Mouse (Mus musculus): ENCODE measurements at regions not wholly inside any gene's neighbourhood (a gene's known extent, or its start where the extent isn't known, plus 50 kb on each side); places are given as distances from the start of the nearest gene placed in this dataset.

DNA sequence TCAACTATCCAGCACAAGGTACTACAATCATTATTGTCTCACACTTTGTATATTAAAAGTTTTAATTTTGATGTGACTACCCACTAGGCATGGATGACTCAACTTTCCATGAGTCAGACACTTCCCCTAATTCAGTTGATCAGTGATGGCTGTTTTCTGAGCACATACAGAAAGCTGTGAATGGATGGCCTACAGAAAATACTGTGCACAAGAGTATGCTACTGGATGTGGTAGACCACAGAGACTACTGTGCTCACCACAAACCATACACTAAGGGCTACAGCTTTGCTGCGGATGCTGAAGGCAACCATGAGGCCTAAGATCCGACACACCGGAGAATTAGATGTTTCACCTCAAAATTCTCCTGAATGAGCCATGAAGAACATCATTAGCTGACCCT lies 174.4 kb upstream of the March1 start:
- intact Hi-C loops (cut with DNase I): no loop called here

GRCm38 (mm10) chr8:65420870-65421269 lies 196.8 kb upstream of the March1 start:
- intact Hi-C loops (cut with DNase I): no loop called here
- peak in 1 of 2 experiments; percentile 12 for DNase-seq (ENCODE audit: low spot score in 2 of 2)

More for the DNA sequence above, 174.4 kb upstream of the March1 start:
- no peak for DNase-seq (ENCODE audit: low spot score in 2 of 2)

DNA sequence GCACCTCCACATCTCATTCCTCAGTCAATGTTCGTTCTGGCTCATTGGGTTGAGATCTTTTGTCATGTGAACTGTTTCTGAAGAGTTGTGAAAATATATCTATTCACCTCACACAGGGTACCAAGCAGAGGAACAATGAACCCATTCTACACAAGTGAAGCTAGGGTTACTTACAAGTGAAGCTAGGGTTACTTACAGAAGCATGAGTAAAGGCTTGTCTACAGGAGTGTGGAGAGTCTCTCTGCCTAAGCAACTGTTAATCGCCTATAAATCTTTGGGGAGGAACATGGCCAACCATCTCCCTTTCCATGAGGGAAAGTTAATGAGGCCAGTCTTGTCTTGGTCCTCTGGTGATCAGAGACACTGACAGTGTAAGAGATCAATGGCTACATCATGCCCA lies 199.8 kb upstream of the March1 start:
- DNase-seq (ENCODE audit: low spot score in 2 of 2): no peak
- intact Hi-C loops (cut with DNase I): no loop called here

- intact Hi-C loops (cut with DNase I): no loop called here
- DNase-seq (ENCODE audit: low spot score in 2 of 2): no peak
Measured at GRCm38 (mm10) chr8:65414201-65414600, 203.5 kb upstream of the March1 start.

- intact Hi-C loops (cut with DNase I): no loop called here
- DNase-seq (ENCODE audit: low spot score in 2 of 2): peak in 1 of 2 experiments; percentile 13
Measured at GRCm38 (mm10) chr8:65412291-65412690, 205.4 kb upstream of the March1 start.

DNA sequence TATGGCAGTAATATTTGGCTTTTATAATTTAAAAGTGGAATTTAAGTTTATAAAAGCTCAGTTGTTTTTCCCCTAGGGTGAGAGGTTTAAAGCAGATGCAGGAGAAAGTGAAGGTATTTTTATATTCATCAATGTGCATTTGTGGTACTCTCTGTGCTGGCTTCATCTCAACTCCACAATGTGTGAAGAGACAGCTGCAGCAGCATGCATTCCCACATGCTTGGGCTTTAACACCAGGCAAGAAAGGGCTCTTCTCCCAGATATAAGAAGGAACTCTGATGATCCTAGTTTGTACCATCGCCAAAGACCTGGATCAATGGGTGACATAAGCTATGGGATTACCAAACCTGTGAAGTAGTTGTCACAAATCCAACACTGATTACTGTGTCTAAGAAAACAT lies 221.9 kb upstream of the March1 start:
- intact Hi-C loops (cut with DNase I): no loop called here

GRCm38 (mm10) chr8:65355990-65356389 lies 226.6 kb upstream of the BC030870 start:
- DNase-seq (ENCODE audit: low spot score in 2 of 2): no peak
- intact Hi-C loops (cut with DNase I): no loop called here

More for the DNA sequence above, 221.9 kb upstream of the March1 start:
- DNase-seq (ENCODE audit: low spot score in 2 of 2): peak in 1 of 2 experiments; percentile 5

- DNase-seq (ENCODE audit: low spot score in 2 of 2): peak; percentile 27 to 60
- intact Hi-C loops (cut with DNase I): no loop called here
Measured at GRCm38 (mm10) chr8:65349396-65349795, 220.0 kb upstream of the BC030870 start.

DNA sequence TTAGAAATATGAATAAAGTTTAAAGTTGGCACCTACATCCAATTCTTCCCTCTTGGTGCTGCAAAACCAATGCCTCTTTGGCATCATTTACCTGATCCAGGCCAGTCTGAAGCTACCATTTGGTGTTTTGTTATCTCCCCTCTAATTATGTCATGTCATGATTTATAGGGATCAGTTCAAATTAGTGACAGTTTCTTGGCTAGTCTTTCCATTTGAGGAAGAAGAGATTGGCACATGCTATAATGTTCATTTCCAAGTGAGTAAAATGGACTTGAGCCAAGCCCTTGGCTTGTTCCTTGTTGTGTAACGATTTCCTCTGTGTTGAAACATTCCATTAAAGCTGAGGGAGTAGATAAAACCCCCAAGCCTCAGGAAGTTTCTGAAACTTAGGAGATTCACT lies 201.8 kb upstream of the BC030870 start:
- intact Hi-C loops (cut with DNase I): no loop called here
- no peak for DNase-seq (ENCODE audit: low spot score in 2 of 2)

DNA sequence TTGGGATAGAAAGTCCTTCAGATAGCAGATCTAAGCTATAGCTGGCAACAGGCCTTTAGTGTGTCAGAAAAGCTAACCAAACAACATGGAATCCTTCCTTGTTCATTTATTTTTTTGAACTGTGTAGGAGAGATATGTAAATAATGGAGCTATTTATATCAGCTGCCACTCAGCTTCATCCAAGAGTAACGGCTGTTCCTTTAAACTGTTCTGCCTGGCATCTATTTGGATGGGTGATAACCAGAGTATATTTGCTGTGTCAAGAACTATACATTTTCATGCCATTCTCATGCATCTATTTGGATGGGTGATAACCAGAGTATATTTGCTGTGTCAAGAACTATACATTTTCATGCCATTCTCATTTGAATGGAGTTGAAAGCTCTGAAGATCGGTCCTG lies 159.3 kb upstream of the BC030870 start:
- intact Hi-C loops (cut with DNase I): no loop called here
- DNase-seq (ENCODE audit: low spot score in 2 of 2): no peak

DNA sequence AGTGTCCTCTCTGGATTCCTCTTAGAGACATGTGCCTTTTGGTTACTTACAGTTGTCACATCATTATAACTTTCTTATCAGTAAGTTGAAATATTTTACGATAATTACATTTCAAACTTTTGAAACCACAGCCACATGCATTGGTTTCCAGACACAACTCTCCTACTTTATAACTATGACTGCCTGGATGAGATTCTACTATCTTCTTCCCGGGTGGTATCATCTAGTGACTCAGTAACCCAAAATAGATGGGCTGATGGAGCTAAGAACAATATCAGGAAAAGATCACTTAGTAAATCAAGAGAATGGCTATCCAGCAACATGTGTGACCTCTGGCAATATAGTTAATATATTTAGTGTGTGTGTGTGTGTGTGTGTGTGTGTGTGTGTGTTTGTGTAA lies 151.0 kb upstream of the BC030870 start:
- DNase-seq (ENCODE audit: low spot score in 2 of 2): no peak
- intact Hi-C loops (cut with DNase I): no loop called here
